Mouse (Mus musculus): ENCODE measurements around the gene Gm20532. TPM values are rescaled to one million over a fixed set of nuclear protein-coding genes. Genes with fewer than 3 reads are reported as not detected.
A peak's percentile ranks its signal among the peaks of the same experiment; 100 is the strongest.

Gm20532 gene
- polyA plus RNA-seq, 1 experiment from 2014 or later: not detected

DNA sequence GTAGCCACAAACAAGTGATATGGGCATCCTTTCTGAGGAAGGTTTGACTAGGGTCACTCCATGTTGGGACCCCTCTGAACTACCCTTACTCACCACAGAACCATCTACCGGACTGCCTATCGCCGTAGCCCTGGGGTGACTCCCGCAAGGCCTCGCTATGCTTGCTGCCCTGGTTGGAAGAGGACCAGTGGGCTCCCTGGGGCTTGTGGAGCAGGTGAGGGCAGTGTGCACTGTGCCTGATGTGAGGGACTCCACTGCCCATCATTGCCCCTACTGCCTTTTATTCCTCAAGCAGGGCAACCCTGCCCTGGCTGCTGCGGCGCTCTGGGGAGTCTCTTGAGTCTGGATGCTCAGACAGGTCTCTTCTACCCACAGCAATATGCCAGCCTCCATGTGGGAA, 3.8 kb downstream of the Gm20532 start:
- Histone ChIP-seq H3K4me2 (replicated peaks) (no peak overlapping the region), H3K4me3 (no peak overlapping the region), H3K27ac (no peak overlapping the region), H3K27me3 (no peaks in the 10 kb centered on the region), H3K9me3 (replicated peaks) (no peaks in the 10 kb centered on the region), H3K9ac (no peak overlapping the region), H3K4me1 (peaks cover 16% of the 10 kb centered on the region), H3K36me3 (no peaks in the 10 kb centered on the region)
- 92% methylated on average over 7 of the region's 7 CpGs for WGBS
- ATAC-seq (ENCODE audit: low FRiP score): no peak

DNA sequence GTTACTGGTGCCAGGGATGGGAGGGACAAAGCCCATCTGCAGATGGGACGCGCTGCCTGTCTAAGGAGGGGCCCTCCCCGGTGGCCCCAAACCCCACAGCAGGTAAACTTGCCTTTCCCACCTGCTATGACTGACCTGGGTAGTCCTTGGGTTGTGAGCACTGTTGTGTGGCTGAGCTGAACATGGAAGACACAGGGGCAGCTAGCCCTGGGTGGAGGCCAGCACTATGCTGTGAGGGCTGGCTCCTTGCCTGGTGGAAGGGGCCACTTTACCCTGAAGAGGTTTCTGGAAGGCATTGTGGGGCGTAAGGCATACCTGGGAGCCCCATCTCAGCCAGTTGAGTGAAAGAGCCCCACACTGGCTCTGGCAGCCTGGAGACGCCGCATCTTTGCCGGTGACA, 4.5 kb downstream of the Gm20532 start:
- H3K4me2 ChIP-seq (replicated peaks): no peak overlapping the region
- no peak for ATAC-seq (ENCODE audit: low FRiP score)
- no peak overlapping the region for H3K4me3 ChIP-seq
- H3K36me3 ChIP-seq: 0 out of 2 replicates have a peak, but pooled peaks cover 2% of the 10 kb centered on the region
- H3K4me1 ChIP-seq: peaks cover 16% of the 10 kb centered on the region
- no peaks in the 10 kb centered on the region for H3K9me3 ChIP-seq (replicated peaks)
- H3K9ac ChIP-seq: no peak overlapping the region
- WGBS: 91% methylated on average over 7 of the region's 7 CpGs
- no peak overlapping the region for H3K27ac ChIP-seq
- no peaks in the 10 kb centered on the region for H3K27me3 ChIP-seq

DNA sequence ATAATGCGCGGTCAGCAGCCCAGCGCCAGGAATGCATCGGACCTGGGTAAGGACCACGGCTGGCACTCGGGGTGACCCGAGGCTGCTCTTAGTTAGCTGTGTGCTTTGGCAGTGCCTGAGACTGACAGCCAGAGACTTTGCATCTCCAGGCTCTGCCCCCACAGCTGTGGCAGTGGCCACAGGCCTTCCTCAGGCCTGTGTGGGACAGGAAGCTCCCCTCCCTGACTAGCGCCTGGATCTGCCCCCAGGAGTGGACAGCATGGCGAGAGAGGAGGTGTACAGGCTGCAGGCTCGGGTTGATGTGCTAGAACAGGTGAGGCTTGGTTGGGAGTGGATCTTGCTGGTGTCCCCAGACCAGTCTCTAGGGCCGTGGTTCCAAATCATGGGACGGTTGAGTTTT, 5.0 kb downstream of the Gm20532 start:
- H3K27ac ChIP-seq: no peak overlapping the region
- H3K9me3 ChIP-seq (replicated peaks): no peaks in the 10 kb centered on the region
- no peak overlapping the region for H3K4me3 ChIP-seq
- no peak overlapping the region for H3K9ac ChIP-seq
- H3K4me1 ChIP-seq: peaks cover 13% of the 10 kb centered on the region
- no peak for ATAC-seq (ENCODE audit: low FRiP score)
- H3K36me3 ChIP-seq: 0 out of 2 replicates have a peak, but pooled peaks cover 2% of the 10 kb centered on the region
- H3K4me2 ChIP-seq (replicated peaks): no peak overlapping the region
- H3K27me3 ChIP-seq: no peaks in the 10 kb centered on the region
- WGBS: 87% methylated on average over 12 of the region's 12 CpGs

DNA sequence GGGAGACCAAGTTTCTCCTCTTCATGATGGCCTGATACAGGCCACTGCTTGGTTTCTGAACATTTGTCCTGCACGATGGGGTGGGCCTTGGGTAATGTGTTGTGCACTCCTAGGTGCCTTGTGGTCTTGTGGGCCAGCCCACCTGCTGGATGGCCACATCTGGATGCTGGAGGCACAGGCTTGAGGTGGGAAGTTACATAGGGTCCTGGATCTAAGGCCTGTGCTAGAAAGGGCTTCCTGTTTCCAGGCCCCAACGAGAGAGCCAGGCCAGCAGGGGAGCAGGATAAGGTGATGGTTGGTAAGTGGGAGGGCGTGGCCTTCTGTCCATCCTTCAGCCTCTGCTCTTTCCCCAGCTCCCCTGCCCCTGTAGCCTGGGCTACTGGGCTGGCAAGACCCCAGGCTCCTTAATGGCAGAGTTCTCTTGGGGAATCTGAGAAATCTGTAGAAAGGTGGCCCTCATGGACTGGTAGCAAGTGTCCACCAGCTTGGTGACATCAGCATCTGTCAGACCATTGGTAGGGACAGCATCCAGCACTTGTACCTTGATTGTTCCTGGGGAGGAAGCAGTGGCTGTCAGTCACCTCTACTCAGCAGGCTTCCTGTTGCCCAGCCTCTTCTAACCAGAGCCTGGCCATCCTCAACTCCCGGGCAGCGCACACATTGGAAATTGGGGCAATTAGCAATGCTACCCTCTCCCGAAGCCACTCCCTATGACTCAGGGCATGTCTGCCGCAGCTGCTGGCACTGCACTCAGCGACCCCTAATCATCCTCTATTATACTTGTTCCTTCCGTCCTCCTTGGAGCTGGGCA, 7.0 kb downstream of the Gm20532 start:
- no peak overlapping the region for H3K4me3 ChIP-seq
- no peak overlapping the region for H3K9ac ChIP-seq
- peaks cover 3% of the 10 kb centered on the region for H3K4me1 ChIP-seq
- no peak overlapping the region for H3K27ac ChIP-seq
- ATAC-seq (ENCODE audit: low FRiP score): no peak
- 73% methylated on average over 9 of the region's 9 CpGs for WGBS
- no peak overlapping the region for H3K4me2 ChIP-seq (replicated peaks)
- H3K27me3 ChIP-seq: 0 out of 2 replicates have a peak, but pooled peaks cover 4% of the 10 kb centered on the region
- no peaks in the 10 kb centered on the region for H3K9me3 ChIP-seq (replicated peaks)
- H3K36me3 ChIP-seq: 0 out of 2 replicates have a peak, but pooled peaks cover 2% of the 10 kb centered on the region

DNA sequence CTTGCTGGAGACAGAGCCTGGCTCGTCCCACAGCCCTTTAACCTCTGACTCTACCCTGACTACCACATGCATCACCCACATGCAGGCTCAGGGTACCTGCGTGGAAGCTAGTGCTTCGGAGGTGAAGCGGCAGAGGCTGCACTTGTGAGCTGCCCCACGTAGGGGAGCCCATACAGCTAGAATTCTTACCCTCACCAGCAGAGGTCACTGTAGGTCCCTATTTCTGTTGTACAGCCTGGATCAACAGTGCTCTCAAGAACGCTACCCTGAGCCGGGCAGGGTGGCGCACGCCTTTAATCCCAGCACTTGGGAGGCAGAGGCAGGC, 7.5 kb downstream of the Gm20532 start:
- H3K36me3 ChIP-seq: 0 out of 2 replicates have a peak, but pooled peaks cover 2% of the 10 kb centered on the region
- no peak overlapping the region for H3K9ac ChIP-seq
- H3K4me1 ChIP-seq: no peaks in the 10 kb centered on the region
- H3K27me3 ChIP-seq: 0 out of 2 replicates have a peak, but pooled peaks cover 4% of the 10 kb centered on the region
- 72% methylated on average over 9 of the region's 9 CpGs for WGBS
- no peak overlapping the region for H3K4me2 ChIP-seq (replicated peaks)
- H3K4me3 ChIP-seq: no peak overlapping the region
- no peaks in the 10 kb centered on the region for H3K9me3 ChIP-seq (replicated peaks)
- no peak overlapping the region for H3K27ac ChIP-seq
- ATAC-seq (ENCODE audit: low FRiP score): no peak

DNA sequence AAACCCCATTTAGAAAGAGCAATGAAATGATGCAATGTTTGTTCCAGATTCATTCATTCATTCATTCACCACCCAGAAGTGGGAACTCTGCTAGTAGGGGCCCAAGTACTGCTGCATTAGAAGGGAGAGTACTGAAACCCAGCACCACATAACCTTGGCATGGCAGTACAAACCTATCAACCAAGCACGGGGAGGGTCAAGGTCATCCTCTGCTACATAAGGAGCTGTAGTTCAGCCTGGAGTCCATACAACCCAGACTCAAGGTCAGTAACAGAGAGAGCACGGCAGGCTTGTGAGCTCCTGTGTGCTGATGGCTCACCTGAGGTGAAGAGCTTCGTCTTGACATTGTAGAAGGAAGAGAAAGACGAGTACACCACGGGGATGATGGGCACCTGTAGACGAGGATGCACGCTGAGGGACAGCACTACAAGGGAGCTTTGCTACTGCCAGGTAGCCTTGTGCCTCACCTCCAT, 8.1 kb downstream of the Gm20532 start:
- Histone ChIP-seq H3K36me3 (0 out of 2 replicates have a peak, but pooled peaks cover 2% of the 10 kb centered on the region), H3K4me3 (no peak overlapping the region), H3K9me3 (replicated peaks) (no peaks in the 10 kb centered on the region), H3K27me3 (0 out of 2 replicates have a peak, but pooled peaks cover 4% of the 10 kb centered on the region), H3K4me2 (replicated peaks) (no peak overlapping the region), H3K27ac (no peak overlapping the region), H3K4me1 (no peaks in the 10 kb centered on the region), H3K9ac (no peak overlapping the region)
- 94% methylated on average over 7 of the region's 7 CpGs for whole genome bisulfite sequencing
- no peak for ATAC-seq (ENCODE audit: low FRiP score)

DNA sequence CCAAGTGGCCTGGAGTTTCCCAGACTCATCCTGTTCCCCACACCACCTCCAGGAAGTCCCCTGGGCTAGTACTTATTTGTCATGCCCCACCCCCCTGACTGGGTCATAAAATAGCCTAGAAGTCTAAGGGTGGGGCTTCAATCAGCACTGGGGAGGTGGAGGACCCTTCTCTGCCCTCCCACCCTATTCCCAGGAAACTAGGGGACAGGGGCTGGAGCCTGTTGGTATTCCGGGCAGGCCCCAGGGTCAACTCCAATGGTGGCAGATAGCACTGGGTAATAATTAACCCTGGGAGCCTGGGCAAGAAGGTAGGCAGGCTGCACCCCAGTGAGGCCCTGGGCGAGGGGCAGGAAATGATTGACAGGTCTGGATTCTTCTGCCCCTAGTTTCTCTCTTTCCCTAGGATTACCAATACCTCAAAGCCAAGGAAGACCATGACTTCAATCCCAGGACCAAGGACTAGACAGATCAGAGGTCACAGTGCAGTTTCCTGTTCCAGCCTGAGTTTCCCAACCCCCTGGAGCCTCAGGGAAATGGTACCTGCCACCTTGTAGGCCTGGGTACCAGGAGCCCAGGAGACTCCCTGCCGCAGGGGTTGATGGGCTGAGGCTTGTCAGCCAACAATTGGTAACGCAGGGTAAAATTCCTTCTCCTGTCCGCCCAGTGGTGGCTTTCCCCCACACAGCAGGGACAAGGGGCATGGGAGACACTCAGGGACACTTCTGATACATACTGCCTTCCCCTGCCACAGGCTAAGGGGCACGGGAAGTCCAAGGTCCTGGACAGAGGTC, 8.7 kb downstream of the Gm20532 start:
- Histone ChIP-seq H3K4me3 (no peak overlapping the region), H3K27ac (no peak overlapping the region), H3K4me1 (no peaks in the 10 kb centered on the region), H3K27me3 (0 out of 2 replicates have a peak, but pooled peaks cover 4% of the 10 kb centered on the region), H3K4me2 (replicated peaks) (no peak overlapping the region), H3K36me3 (0 out of 2 replicates have a peak, but pooled peaks cover 2% of the 10 kb centered on the region), H3K9me3 (replicated peaks) (no peaks in the 10 kb centered on the region), H3K9ac (no peak overlapping the region)
- ATAC-seq (ENCODE audit: low FRiP score): 0 out of 2 replicates have a peak, but pooled peaks have one; percentile 27
- 71% methylated on average over 6 of the region's 6 CpGs for WGBS

DNA sequence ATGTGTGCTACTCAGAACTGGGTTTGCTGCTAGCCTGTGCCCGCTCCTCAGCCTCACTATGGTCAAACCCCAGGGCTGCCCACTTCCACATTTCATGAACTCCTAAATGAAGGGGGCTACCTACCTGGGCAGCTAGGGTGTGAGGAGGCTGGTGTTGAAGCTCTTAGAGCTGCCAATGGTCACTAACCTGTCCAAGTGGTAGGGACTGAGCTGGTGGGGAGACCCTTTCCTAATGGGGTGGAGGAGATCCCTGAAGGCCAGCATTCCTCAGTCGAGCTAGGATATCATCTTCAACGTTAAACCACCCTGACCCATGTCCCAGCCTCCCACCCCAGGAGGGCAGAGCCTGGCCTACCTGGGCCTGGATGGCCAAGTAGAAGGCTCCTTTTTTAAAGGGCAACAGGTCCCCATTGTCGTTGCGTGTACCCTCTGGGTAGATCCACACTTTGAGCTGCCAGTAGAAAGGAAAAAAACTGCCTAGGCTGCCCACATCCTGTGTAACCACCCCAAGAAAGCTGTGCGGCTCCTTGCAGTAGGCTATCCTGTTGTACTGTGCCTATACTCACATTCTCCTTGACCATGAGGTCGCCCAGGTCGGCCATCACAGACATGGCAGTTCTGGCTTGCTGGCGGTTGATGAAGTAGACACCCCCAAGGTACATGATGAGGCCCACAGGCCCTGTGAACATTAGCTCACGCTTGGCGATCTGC, 9.4 kb downstream of the Gm20532 start:
- Histone ChIP-seq H3K9ac (no peak overlapping the region), H3K36me3 (0 out of 2 replicates have a peak, but pooled peaks cover 2% of the 10 kb centered on the region), H3K4me2 (replicated peaks) (no peak overlapping the region), H3K27me3 (0 out of 2 replicates have a peak, but pooled peaks cover 4% of the 10 kb centered on the region), H3K4me3 (no peak overlapping the region), H3K4me1 (no peaks in the 10 kb centered on the region), H3K27ac (no peak overlapping the region), H3K9me3 (replicated peaks) (no peaks in the 10 kb centered on the region)
- 84% methylated on average over 11 of the region's 11 CpGs for WGBS
- no peak for ATAC-seq (ENCODE audit: low FRiP score)

DNA sequence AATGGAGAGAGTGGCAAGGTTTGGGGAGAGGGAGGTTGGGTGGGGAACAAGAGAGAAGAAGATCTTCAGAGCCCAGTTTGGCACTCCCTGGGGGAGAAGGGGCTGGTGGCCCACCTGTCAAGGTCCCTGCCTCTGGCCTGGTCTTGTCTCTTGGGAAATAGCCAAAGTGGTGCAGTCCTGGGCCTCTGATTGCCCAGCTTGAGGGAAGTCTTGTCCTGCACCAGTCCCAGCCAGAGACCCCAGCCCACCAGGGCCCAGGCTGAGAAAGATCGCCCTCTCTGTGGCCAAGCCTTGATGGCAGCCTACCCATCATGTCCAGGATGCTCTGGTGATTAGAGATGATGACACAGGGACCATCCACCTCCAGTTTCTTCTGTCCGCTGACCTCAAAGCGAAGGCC, 10.5 kb downstream of the Gm20532 start:
- no peak for ATAC-seq (ENCODE audit: low FRiP score)
- peaks cover 10% of the 10 kb centered on the region; the same call in 1 of the 2 replicates for H3K27me3 ChIP-seq
- no peak overlapping the region for H3K4me2 ChIP-seq (replicated peaks)
- H3K4me3 ChIP-seq: no peak overlapping the region
- no peaks in the 10 kb centered on the region for H3K9me3 ChIP-seq (replicated peaks)
- no peaks in the 10 kb centered on the region for H3K4me1 ChIP-seq
- H3K9ac ChIP-seq: no peak overlapping the region
- WGBS: 91% methylated on average over 3 of the region's 3 CpGs
- 0 out of 2 replicates have a peak, but pooled peaks cover 2% of the 10 kb centered on the region for H3K36me3 ChIP-seq
- no peak overlapping the region for H3K27ac ChIP-seq

DNA sequence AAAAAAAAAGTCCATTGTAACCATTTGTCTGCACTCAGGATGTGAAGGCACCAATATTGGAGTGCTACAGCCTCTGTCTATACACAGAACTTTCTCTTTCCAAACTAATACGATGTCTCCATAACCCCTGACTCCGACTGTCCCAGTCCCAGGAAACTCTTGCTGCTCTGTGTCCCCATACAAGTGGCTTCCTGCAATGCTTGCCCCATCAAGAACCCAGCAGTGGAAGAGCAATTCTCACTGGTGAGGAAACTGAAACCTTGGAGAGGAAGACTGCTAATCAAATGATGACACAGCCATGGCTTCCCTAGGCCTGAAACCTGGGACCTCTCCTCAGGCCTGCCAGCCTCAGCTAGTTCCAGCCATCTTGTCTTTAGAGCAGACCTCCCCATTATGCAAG, 11.4 kb downstream of the Gm20532 start:
- Histone ChIP-seq H3K4me2 (replicated peaks) (no peak overlapping the region), H3K36me3 (0 out of 2 replicates have a peak, but pooled peaks cover 2% of the 10 kb centered on the region), H3K4me1 (no peaks in the 10 kb centered on the region), H3K27ac (no peak overlapping the region), H3K9me3 (replicated peaks) (no peaks in the 10 kb centered on the region), H3K4me3 (no peak overlapping the region), H3K9ac (no peak overlapping the region), H3K27me3 (peaks cover 19% of the 10 kb centered on the region)
- 93% methylated on average over 2 of the region's 2 CpGs for WGBS
- no peak for ATAC-seq (ENCODE audit: low FRiP score)

DNA sequence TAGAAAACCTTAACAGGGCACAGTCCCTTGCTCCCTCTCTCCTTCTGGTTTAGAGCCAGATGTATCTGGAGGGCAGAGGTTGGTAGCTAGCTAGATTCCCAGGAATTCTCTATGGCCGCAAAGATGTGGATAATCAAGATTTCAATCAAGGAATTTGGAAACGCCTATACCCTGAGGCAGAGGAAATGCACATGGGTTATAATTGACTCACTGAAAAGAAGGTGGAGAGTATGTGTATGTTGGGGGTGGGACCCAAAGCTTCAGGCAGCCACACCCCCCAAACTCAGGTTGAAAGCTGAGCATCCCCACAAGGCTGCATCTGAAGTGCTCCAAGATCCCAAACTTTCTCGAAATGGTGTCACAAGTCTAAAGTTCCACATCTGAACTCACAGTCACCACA, 12.0 kb downstream of the Gm20532 start:
- no peak overlapping the region for H3K9ac ChIP-seq
- WGBS: 92% methylated on average over 3 of the region's 3 CpGs
- H3K4me3 ChIP-seq: no peak overlapping the region
- peaks cover 26% of the 10 kb centered on the region for H3K27me3 ChIP-seq
- H3K4me2 ChIP-seq (replicated peaks): no peak overlapping the region
- H3K9me3 ChIP-seq (replicated peaks): no peaks in the 10 kb centered on the region
- no peak overlapping the region for H3K27ac ChIP-seq
- 0 out of 2 replicates have a peak, but pooled peaks cover 2% of the 10 kb centered on the region for H3K36me3 ChIP-seq
- peaks cover 4% of the 10 kb centered on the region for H3K4me1 ChIP-seq
- ATAC-seq (ENCODE audit: low FRiP score): no peak

DNA sequence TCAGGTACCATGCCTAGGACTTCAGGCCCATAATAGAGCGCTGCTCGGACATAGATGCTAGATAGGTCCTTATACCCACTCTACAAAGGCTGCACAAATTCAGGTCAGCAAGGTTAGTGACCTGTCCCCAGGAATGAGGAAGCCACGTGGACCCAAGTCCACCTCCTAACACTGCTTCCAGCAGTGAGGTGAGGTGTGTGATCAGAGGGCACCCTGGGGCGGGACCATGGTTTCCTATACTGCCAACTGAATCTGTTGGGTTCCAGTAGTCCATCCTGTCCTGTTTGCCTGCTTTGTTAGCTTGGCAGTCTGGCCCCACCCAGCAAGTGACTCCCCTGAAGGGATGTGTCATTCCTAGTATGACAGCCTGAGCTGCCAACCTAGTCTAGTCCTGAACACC, 13.5 kb downstream of the Gm20532 start:
- Histone ChIP-seq H3K27me3 (peaks cover 41% of the 10 kb centered on the region), H3K27ac (no peak overlapping the region), H3K9ac (no peak overlapping the region), H3K9me3 (replicated peaks) (no peaks in the 10 kb centered on the region), H3K4me2 (replicated peaks) (no peak overlapping the region), H3K36me3 (0 out of 2 replicates have a peak, but pooled peaks cover 2% of the 10 kb centered on the region), H3K4me1 (peaks cover 15% of the 10 kb centered on the region), H3K4me3 (no peak overlapping the region)
- ATAC-seq (ENCODE audit: low FRiP score): no peak
- WGBS: 87% methylated on average over 4 of the region's 4 CpGs

All from hindbrain, embryonic 12.5 days (tissue).